Mouse (Mus musculus) heart, embryonic 16.5 days (tissue): ENCODE measurements around the gene Cyp2s1. TPM values are rescaled to one million over a fixed set of nuclear protein-coding genes. Genes with fewer than 3 reads are reported as not detected.
"Not testable (repeated sequence)": the region's sequence is repeated elsewhere in the genome, so short reads cannot be mapped to it uniquely, and the experiment has no call there.

Experiments
- ATAC-seq: fragments of 200-750 bp; cut with Nextera tagmentation; replicated peaks from 2 replicates; pipeline ENCODE4 v1.8.0; 2017; ENCODE audit warnings: moderate number of reproducible peaks; ENCODE audit not compliant: insufficient read depth, low FRiP score; ENCODE audit errors: extremely low read depth
- H3K27ac ChIP-seq: fragments of 300-500 bp; sonication (generic); 2 replicates; pipeline ENCODE4 v1.5.1; 2014; ENCODE audit warnings: mild to moderate bottlenecking, low read length, control low read depth, moderate library complexity
- H3K27me3 ChIP-seq: fragments of 300-500 bp; sonication (generic); 2 replicates; pipeline ENCODE4 v1.6.1; 2014; ENCODE audit warnings: low read length, mixed read lengths; ENCODE audit not compliant: control insufficient read depth, insufficient read depth
- H3K36me3 ChIP-seq: fragments of 300-500 bp; sonication (generic); 2 replicates; pipeline ENCODE4 v1.6.1; 2014; ENCODE audit not compliant: control insufficient read depth, insufficient read depth
- H3K4me1 ChIP-seq: fragments of 300-500 bp; sonication (generic); 2 replicates; pipeline ENCODE4 v1.6.1; 2014; ENCODE audit warnings: low read length, mixed read lengths; ENCODE audit not compliant: control insufficient read depth, insufficient read depth
- H3K4me2 ChIP-seq: fragments of 300-500 bp; sonication (generic); 2 replicates; pipeline ENCODE4 v1.6.1; 2014; ENCODE audit warnings: low read depth, mild to moderate bottlenecking, control low read depth, low read length
- H3K4me3 ChIP-seq: fragments of 300-500 bp; sonication (generic); 2 replicates; pipeline ENCODE4 v1.5.1; 2014; ENCODE audit warnings: mild to moderate bottlenecking, control low read depth, low read length
- H3K9ac ChIP-seq: fragments of 300-500 bp; sonication (generic); 2 replicates; pipeline ENCODE4 v1.6.1; 2014; ENCODE audit warnings: low read length, control low read depth
- H3K9me3 ChIP-seq: fragments of 300-500 bp; sonication (generic); replicated peaks from 2 replicates; pipeline ENCODE4 v1.6.1; 2016; ENCODE audit warnings: low read length; ENCODE audit not compliant: control insufficient read depth
- WGBS: fragments of 180-500 bp; shearing (Covaris S2); extraction: QIAGEN DNeasy Blood & Tissue Kit; methylation state at CpG from one replicate; pipeline ENCODE4 v1.1.7; 2014; 5-methylcytosine and 5-hydroxymethylcytosine counted together
- polyA plus RNA-seq: library from polyadenylated mRNA; unstranded; fragments of >200 nt; fragmentation: Nextera tagmentation; extraction: Ambion mirVana; gene quantifications from 2 replicates; pipeline ENCODE4 v1.2.1, GENCODE M21; 2015

The Cyp2s1 gene
- polyA plus RNA-seq, 1 experiment from 2014 or later, result 5.8 TPM

DNA sequence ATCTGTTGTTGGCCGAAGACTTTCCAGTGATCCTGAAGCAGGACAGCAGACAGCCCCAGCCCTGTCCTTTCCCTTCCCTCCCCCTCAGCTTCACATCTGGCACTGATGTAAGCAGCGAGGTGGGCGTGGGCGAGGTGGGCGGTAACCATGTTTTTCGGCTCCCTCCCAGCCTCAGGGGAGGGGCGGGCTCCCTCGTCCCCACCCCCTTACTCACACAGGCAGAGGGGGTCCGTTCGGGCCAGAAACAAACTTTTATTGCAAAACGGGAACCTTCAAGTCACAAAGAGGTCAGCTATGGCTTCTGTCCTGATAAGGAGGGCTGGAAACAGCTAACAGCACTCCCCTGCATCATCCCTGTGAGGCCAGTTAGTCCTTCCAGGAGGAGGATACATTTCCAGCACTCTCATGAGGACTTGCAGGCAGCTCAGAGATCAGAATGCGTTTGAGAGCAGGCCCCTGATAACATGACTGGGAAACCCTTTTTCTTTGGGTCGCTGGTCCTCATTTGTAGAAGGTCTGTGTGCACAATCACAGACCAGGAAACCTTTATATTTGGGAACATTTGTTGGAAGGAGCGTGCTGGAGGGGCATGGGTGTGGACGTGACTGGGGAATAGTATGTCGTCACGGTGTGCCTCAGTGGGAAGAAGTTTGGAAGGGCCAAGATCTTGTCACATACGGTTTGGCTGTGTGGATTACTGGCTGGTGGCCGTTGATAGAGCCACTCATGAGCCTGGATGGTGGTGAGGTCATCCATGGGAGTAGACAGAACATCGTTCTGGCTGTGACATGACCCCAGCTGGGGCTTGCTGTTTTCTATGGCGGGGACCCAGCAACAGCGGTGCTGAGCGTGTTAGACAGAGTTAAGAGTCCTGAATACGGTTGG is 14.2 kb downstream of the Cyp2s1 start:
- Histone ChIP-seq H3K9ac (peak overlapping the region; percentile 47), H3K27ac (peak overlapping the region; percentile 73), H3K36me3 (no peaks in the 10 kb centered on the region), H3K9me3 (peaks cover 3% of the 10 kb centered on the region; the same call in 1 of the 2 replicates), H3K27me3 (no peaks in the 10 kb centered on the region), H3K4me2 (peak overlapping the region; percentile 64), H3K4me1 (peaks cover 13% of the 10 kb centered on the region), H3K4me3 (peak overlapping the region; percentile 32)
- WGBS, result 16% methylated on average over 24 of the region's 24 CpGs
- peak; percentile 73 for ATAC-seq

DNA sequence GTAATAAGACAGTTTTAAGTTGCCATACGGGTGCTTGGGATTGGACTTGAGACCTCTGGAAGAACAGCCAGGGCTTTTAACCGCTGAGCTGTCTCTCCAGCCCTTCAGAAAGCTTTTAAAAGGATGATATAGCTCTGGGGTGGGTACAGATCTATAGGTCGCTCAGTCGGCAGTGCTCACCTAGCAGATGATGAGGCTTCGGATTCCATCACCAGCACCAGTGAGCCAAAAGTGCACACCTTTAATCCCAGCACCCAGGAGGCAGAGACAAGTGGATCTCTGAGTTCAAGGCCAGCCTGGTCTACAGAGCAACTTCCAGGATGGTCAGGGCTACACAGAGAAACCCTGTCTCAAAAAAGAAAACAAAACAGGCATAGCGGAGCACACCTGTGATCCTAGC is 15.7 kb downstream of the Cyp2s1 start:
- WGBS, result 89% methylated on average over 6 of the region's 6 CpGs
- peaks cover 3% of the 10 kb centered on the region; the same call in 1 of the 2 replicates for H3K9me3 ChIP-seq
- no peak for ATAC-seq
- no peak overlapping the region for H3K27ac ChIP-seq
- H3K27me3 ChIP-seq, result no peaks in the 10 kb centered on the region
- peaks cover 13% of the 10 kb centered on the region for H3K4me1 ChIP-seq
- H3K36me3 ChIP-seq, result no peaks in the 10 kb centered on the region
- no peak overlapping the region for H3K4me3 ChIP-seq
- H3K4me2 ChIP-seq, result no peak overlapping the region
- no peak overlapping the region for H3K9ac ChIP-seq

DNA sequence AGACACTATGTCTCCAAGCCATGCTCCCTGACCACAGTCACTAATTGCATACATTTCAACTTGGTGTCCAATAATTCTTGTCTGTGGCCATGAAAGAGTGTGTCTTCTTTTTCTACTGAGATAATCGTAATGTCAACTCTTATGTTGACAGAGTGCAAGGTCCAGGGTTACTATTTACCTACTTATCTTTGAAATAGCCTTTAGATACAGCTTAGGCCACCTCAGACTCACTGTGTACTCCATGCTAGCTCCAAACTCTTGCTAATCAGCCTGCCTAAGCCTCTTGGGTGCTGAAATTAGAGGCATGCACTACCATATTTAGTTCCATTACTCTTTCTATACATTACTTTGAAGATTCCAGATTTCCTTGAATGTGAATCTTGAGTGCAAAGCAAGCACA is 17.3 kb downstream of the Cyp2s1 start:
- no peaks in the 10 kb centered on the region for H3K36me3 ChIP-seq
- peaks cover 3% of the 10 kb centered on the region; the same call in 1 of the 2 replicates for H3K9me3 ChIP-seq
- H3K27me3 ChIP-seq, result no peaks in the 10 kb centered on the region
- H3K4me3 ChIP-seq, result no peak overlapping the region
- H3K4me1 ChIP-seq, result peaks cover 9% of the 10 kb centered on the region
- H3K27ac ChIP-seq, result no peak overlapping the region
- no peak overlapping the region for H3K4me2 ChIP-seq
- H3K9ac ChIP-seq, result no peak overlapping the region
- no peak for ATAC-seq
- 66% methylated on average over 1 of the region's 1 CpGs for WGBS

GRCm38 (mm10) chr7:25798540-25798939 is 18.2 kb downstream of the Cyp2s1 start:
- H3K4me3 ChIP-seq, result no peak overlapping the region
- H3K4me2 ChIP-seq, result no peak overlapping the region
- H3K9ac ChIP-seq, result no peak overlapping the region
- no peaks in the 10 kb centered on the region for H3K36me3 ChIP-seq
- H3K27ac ChIP-seq, result no peak overlapping the region
- H3K9me3 ChIP-seq, result peaks cover 3% of the 10 kb centered on the region; the same call in 1 of the 2 replicates
- no peak for ATAC-seq
- no peaks in the 10 kb centered on the region for H3K27me3 ChIP-seq
- peaks cover 9% of the 10 kb centered on the region for H3K4me1 ChIP-seq
- WGBS, result 75% methylated on average over 2 of the region's 2 CpGs

DNA sequence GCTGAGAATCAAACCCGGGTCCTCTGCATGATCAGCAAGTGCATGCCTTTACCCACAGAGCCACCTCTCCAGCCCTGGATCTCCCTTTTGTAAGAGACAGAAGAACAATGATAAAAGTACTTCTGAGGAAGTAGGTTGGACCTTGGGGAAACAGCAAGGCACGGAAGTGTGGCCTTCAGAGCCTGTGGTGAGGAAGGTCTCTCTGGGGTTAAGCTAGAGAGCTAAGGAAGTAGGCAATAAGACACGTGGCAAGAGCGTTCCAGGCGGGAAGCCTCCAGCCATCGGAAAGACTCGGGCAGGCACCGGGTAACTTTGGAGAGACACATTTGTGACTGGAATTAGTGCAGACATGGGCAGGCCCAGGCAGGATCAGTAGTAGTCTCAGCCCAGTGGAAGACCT is 21.9 kb downstream of the Cyp2s1 start:
- Histone ChIP-seq H3K27me3 (no peaks in the 10 kb centered on the region), H3K4me2 (no peak overlapping the region), H3K27ac (no peak overlapping the region), H3K36me3 (no peaks in the 10 kb centered on the region), H3K4me3 (no peak overlapping the region), H3K4me1 (no peaks in the 10 kb centered on the region), H3K9ac (no peak overlapping the region), H3K9me3 (peaks cover 3% of the 10 kb centered on the region; the same call in 1 of the 2 replicates)
- ATAC-seq, result no peak
- 72% methylated on average over 8 of the region's 8 CpGs for WGBS

GRCm38 (mm10) chr7:25793679-25794078 is 23.0 kb downstream of the Cyp2s1 start:
- Histone ChIP-seq H3K9me3 (peaks cover 3% of the 10 kb centered on the region; the same call in 1 of the 2 replicates), H3K4me1 (no peaks in the 10 kb centered on the region), H3K27ac (no peak overlapping the region), H3K27me3 (no peaks in the 10 kb centered on the region), H3K36me3 (no peaks in the 10 kb centered on the region), H3K9ac (no peak overlapping the region), H3K4me2 (no peak overlapping the region), H3K4me3 (no peak overlapping the region)
- 50% methylated on average over 3 of the region's 3 CpGs for WGBS
- ATAC-seq, result no peak

DNA sequence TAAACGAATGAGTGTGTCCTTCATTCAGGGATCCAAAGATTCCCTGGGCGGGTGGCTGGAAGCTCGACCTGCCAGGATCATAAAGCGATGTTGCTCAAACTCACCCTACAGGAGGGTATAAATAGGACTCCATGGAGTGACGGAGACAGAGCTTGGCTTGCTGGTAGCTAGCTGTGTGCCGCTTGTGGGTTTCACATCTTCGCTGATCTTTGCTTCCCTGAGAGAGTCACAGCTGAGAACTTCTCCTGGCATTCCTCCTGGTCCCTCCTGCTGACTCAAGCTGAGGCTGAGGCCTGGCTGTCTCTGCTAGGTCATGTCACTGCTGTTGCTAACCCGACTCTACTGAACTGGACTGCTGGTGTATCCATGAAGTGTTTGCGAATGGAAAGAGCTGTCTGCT is 23.7 kb downstream of the Cyp2s1 start:
- ATAC-seq, result not testable (repeated sequence)

GRCm38 (mm10) chr7:25790615-25791014 is 26.1 kb downstream of the Cyp2s1 start:
- Histone ChIP-seq H3K27me3 (no peaks in the 10 kb centered on the region), H3K9me3 (no peaks in the 10 kb centered on the region), H3K4me1 (peaks cover 15% of the 10 kb centered on the region), H3K4me2 (no peak overlapping the region), H3K9ac (no peak overlapping the region), H3K4me3 (no peak overlapping the region), H3K36me3 (no peaks in the 10 kb centered on the region), H3K27ac (no peak overlapping the region)
- WGBS, result 60% methylated on average over 8 of the region's 8 CpGs
- ATAC-seq, result no peak

More for the DNA sequence above, 23.7 kb downstream of the Cyp2s1 start:
- not testable (repeated sequence) for H3K36me3 ChIP-seq, H3K4me2 ChIP-seq, H3K27me3 ChIP-seq, H3K4me1 ChIP-seq, H3K9ac ChIP-seq, H3K27ac ChIP-seq, H3K9me3 ChIP-seq, H3K4me3 ChIP-seq
- 56% methylated on average over 9 of the region's 9 CpGs for WGBS

- H3K36me3 ChIP-seq, result no peaks in the 10 kb centered on the region
- H3K9me3 ChIP-seq, result no peaks in the 10 kb centered on the region
- H3K4me2 ChIP-seq, result peak overlapping the region; percentile 78
- peak overlapping the region; percentile 13; the same call in 1 of the 2 replicates for H3K4me3 ChIP-seq
- no peak overlapping the region for H3K27ac ChIP-seq
- H3K27me3 ChIP-seq, result no peaks in the 10 kb centered on the region
- whole genome bisulfite sequencing, result 22% methylated on average over 3 of the region's 3 CpGs
- no peak overlapping the region for H3K9ac ChIP-seq
- no peak for ATAC-seq
- H3K4me1 ChIP-seq, result peaks cover 15% of the 10 kb centered on the region
These were observed 27.6 kb downstream of the Cyp2s1 start for GRCm38 (mm10) chr7:25789129-25789440.
